Mouse (Mus musculus) adrenal gland, adult 10 weeks (tissue): ENCODE results near the gene Gpr135. TPM values are rescaled to one million over a fixed set of nuclear protein-coding genes. Genes with fewer than 3 reads are reported as not detected.

Experiments
- polyA plus RNA-seq: library from polyadenylated mRNA; stranded (reverse); fragments of 350-450 nt; fragmentation: Illumina TruSeq; extraction: RNeasy Lipid Tissue Mini Kit (QIAGEN cat#74804); gene quantifications from one replicate; pipeline ENCODE4 v1.2.3, GENCODE M21; 2014; ENCODE audit warnings: low read depth, low replicate concordance

Gpr135 gene
- 7.8 TPM for polyA plus RNA-seq

DNA sequence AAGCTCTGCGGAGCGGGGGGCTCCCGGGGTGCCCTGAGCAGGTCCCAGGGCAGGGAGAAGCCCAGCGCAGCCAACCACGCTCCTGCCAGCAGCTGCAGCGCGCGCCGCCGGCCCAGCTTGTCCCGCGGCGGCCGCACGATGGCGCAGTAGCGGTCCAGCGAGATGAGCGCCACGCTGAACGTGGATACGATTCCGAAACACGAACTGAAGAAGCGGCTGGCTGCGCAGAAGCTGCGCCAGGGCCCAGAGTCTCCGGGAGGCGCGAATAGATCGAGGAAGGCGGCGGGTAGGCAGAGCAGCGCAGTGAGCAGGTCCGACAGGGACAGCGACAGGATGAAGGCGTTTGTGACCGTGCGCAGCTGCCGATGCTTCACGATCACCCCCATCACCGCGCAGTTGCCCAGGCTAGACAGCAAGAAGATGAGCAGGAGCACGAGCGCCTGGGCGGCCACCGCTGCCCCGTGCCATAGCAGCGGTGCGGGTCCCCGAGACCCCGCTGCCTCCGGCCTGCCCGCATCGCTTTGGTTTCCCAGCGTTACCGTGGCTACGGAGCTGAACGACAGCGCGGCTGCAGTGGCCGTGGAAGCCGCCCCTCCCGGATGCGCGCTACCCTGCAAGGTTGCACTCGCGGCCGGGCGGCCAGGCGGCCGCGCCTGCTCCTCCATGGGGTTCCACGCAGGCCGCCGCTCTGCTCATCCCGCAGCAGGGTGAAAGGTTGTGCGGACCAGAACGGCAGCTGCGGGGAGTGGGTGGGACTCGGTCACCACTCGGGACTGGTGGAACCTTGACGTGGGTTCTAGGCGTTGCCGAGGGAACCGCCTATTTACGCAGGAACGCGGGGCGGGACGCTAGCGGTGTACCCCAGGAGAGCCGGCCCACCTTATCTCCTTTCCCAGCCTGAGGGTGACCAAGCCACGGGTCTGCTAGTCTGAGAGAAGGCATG lies at the start of gene Gpr135:
Gene Gpr135, minus strand, starts transcription at position 799 of the 943 bp plus-strand sequence.

DNA sequence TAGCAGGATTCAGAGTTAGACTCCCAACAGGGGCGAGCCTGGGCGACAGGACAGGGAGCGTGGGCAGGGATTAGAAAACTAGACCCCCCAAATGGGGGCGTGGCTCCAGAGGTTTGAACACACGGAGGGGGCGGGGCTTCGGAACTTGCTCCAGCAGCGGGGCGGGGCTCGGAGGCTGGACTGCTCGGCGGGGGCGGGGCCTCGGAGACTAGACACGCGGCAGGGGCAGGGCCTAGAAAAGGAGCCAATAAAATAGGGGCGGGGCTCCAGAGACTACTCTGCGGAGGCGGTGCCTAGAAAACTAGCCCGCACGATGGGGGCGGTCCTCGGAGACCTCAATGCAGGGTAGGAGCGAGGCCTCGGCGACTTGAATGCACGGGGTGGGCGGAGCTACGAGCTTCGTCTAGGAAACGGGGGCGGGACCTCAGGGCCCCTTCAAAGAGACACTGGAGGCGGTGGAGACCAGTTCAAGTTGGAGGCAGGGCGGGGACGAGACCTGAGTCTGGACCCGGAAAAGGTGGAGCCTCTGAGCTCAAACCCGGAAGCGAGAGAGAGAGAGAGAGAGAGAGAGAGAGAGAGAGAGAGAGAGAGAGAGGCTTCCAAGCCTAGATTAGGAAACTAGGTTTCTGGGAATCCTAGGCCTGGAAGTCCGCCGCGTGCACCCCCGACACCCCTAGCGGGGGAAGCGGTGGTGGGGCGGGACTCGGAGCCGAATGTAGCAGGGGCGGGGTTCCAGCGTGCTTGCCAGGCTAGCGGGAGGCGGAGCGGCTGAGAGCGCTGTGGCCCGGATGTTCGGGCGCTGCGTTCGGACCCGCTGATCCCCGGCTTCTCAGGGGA lies 14.6 kb upstream of the Gpr135 start, which contains the start of the genes L3hypdh and Jkamp:
Gene L3hypdh, minus strand, starts transcription at position 111 of the 837 bp plus-strand sequence.
Gene Jkamp, plus strand, starts transcription at position 261 of the 837 bp plus-strand sequence.

Other genes with a start within 250 kb of the Gpr135 start
- 30.3 TPM for gene Daam1, start 240.0 kb downstream of the Gpr135 start, polyA plus RNA-seq
- 45.6 TPM for gene L3hypdh, start 14.3 kb upstream of the Gpr135 start, polyA plus RNA-seq
- 77.6 TPM for gene Jkamp, start 14.5 kb upstream of the Gpr135 start, polyA plus RNA-seq
- gene Ccdc175, start 113.9 kb upstream of the Gpr135 start, polyA plus RNA-seq: not detected